Mouse (Mus musculus): ENCODE data around the gene Lgi4.

DNA sequence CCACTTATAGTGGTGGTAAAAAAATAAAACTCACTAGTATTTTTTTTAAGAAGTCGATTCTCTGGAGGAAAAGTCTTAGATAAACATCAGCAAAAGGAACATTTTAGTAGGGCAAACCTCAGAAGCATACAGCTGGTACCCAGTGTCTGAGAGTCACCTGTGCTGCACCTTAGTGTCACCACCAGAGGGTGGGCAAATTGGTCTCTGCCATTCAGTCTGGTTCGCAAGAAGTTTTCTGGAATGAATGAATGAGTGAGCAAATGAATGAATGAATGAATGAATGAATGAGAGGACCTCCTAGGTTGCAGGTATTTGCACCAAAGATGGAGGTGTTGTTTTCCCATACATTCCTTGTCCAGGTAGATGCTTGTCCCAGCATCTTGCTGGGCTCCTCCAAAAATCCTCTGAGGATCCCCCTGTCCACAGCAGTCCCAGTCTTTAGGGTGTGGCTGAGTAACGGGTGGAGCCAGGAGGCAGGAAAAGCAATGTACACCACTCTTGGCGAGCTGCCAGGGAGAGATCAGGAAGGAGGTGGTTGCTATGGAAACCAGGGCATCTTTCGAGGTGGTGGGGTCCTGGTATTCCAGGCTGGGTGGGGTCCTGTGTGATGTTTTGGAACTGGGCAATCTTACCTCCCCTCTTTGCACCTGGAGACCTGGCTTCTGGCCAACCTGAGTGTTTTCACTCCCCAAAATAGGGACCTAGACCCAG lies 9.9 kb upstream of the Lgi4 start:
- TF ChIP-seq CTCF (IDR thresholded peaks at IDR 0.05; ENCODE audit: low read depth, low read length) = no peak
- no peak for TF ChIP-seq POLR2A (IDR thresholded peaks at IDR 0.05; ENCODE audit: insufficient read depth, low read length)
- no peak for TF ChIP-seq EP300 (IDR thresholded peaks at IDR 0.05; ENCODE audit: insufficient read depth, low read depth, low read length)
